Mouse (Mus musculus) hindbrain, embryonic 12.5 days (tissue): ENCODE data around the gene Thy1. TPM values are rescaled to one million over a fixed set of nuclear protein-coding genes. Genes with fewer than 3 reads are reported as not detected.

Experiments used
- ATAC-seq: fragments of 200-750 bp; cut with Nextera tagmentation; 2 replicates; pipeline ENCODE4 v1.8.0; 2017; ENCODE audit warnings: moderate TSS enrichment; ENCODE audit not compliant: low FRiP score
- H3K27ac ChIP-seq: fragments of 300-500 bp; sonication (generic); 2 replicates; pipeline ENCODE4 v1.5.1; 2016; ENCODE audit warnings: mild to moderate bottlenecking
- H3K27me3 ChIP-seq: fragments of 300-500 bp; sonication (generic); 2 replicates; pipeline ENCODE4 v1.6.1; 2016; ENCODE audit warnings: mild to moderate bottlenecking
- H3K36me3 ChIP-seq: fragments of 300-500 bp; sonication (generic); 2 replicates; pipeline ENCODE4 v1.6.1; 2016; ENCODE audit warnings: mild to moderate bottlenecking
- H3K4me1 ChIP-seq: fragments of 300-500 bp; sonication (generic); 2 replicates; pipeline ENCODE4 v1.6.1; 2016
- H3K4me2 ChIP-seq: fragments of 300-500 bp; sonication (generic); replicated peaks from 2 replicates; pipeline ENCODE4 v1.6.1; 2016; ENCODE audit warnings: mild to moderate bottlenecking
- H3K4me3 ChIP-seq: fragments of 300-500 bp; sonication (generic); 2 replicates; pipeline ENCODE4 v1.5.1; 2016; ENCODE audit warnings: mild to moderate bottlenecking
- H3K9ac ChIP-seq: fragments of 300-500 bp; sonication (generic); 2 replicates; pipeline ENCODE4 v1.6.1; 2016; ENCODE audit warnings: mild to moderate bottlenecking, moderate library complexity
- H3K9me3 ChIP-seq: fragments of 300-500 bp; sonication (generic); replicated peaks from 2 replicates; pipeline ENCODE4 v1.6.1; 2016; ENCODE audit warnings: mild to moderate bottlenecking
- WGBS: fragments of 180-500 bp; shearing (Covaris S2); methylation state at CpG from one replicate; pipeline ENCODE4 v1.1.7; 2016; 5-methylcytosine and 5-hydroxymethylcytosine counted together
- polyA plus RNA-seq: library from polyadenylated mRNA; unstranded; fragments of >200 nt; fragmentation: Nextera tagmentation; extraction: Ambion mirVana; gene quantifications from 2 replicates; pipeline ENCODE4 v1.2.1, GENCODE M21; 2016

Gene Thy1
- polyA plus RNA-seq = not detected in 2 replicates

- peak within 1 kb of the TSS; percentile 47 for H3K9ac ChIP-seq
- peaks cover 15% of the 10 kb centered on the region for H3K4me1 ChIP-seq
- peaks cover 58% of the 10 kb centered on the region for H3K27me3 ChIP-seq
- H3K9me3 ChIP-seq = no peaks in the 10 kb centered on the region; the same call in 1 of the 2 replicates
- no peak within 1 kb of the TSS for H3K27ac ChIP-seq
- ATAC-seq = 0 out of 2 replicates have a peak, but pooled peaks have one; percentile 16
- peak within 1 kb of the TSS; percentile 65 for H3K4me2 ChIP-seq
- under 1% methylated on average over 30 of the region's 30 CpGs for WGBS
- H3K4me3 ChIP-seq = peak within 1 kb of the TSS; percentile 34
- no peaks in the 10 kb centered on the region for H3K36me3 ChIP-seq
Measured at GRCm38 (mm10) chr9:44042836-44043707, at the start of gene Thy1. Gene Thy1, plus strand, starts transcription at chr9:44043384.

DNA sequence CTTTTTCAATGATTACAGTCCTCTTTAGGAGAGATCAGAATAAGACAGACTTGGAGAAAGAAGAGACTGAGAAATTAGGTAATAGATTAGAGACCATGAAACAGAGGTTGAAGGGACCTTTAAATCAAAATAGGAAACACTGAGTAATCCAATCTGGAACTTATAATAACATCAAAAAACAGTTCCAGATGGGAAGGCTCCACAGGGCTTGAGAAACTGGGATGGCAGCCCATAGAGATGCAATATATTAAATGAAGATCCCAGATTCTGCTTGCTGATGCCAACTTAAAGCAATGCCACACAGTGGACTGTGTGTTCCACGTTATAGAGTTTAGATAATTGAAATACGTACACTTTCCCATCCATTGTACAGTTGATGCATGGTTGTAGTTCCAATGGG, 45.5 kb upstream of the Thy1 start:
- H3K4me3 ChIP-seq = no peak overlapping the region

GRCm38 (mm10) chr9:43998851-43999250, 44.3 kb upstream of the Thy1 start:
- ATAC-seq = no peak
- Histone ChIP-seq H3K36me3 (no peaks in the 10 kb centered on the region), H3K27me3 (no peaks in the 10 kb centered on the region), H3K4me2 (no peak overlapping the region), H3K4me1 (peaks cover 4% of the 10 kb centered on the region), H3K27ac (no peak overlapping the region), H3K9me3 (no peaks in the 10 kb centered on the region), H3K4me3 (no peak overlapping the region), H3K9ac (no peak overlapping the region)
- 78% methylated on average over 4 of the region's 4 CpGs for WGBS

More for the DNA sequence above, 45.5 kb upstream of the Thy1 start:
- Histone ChIP-seq H3K36me3 (no peaks in the 10 kb centered on the region), H3K4me2 (no peak overlapping the region), H3K27me3 (no peaks in the 10 kb centered on the region), H3K27ac (no peak overlapping the region), H3K9me3 (no peaks in the 10 kb centered on the region), H3K4me1 (peaks cover 13% of the 10 kb centered on the region), H3K9ac (no peak overlapping the region)
- ATAC-seq = no peak
- 81% methylated on average over 2 of the region's 2 CpGs for whole genome bisulfite sequencing

GRCm38 (mm10) chr9:44004362-44004761, 38.8 kb upstream of the Thy1 start:
- ATAC-seq = no peak
- Histone ChIP-seq H3K4me2 (no peak overlapping the region), H3K4me1 (no peaks in the 10 kb centered on the region), H3K4me3 (no peak overlapping the region), H3K9me3 (no peaks in the 10 kb centered on the region), H3K27me3 (no peaks in the 10 kb centered on the region), H3K27ac (no peak overlapping the region), H3K9ac (no peak overlapping the region), H3K36me3 (no peaks in the 10 kb centered on the region)
- WGBS = 63% methylated on average over 3 of the region's 3 CpGs

DNA sequence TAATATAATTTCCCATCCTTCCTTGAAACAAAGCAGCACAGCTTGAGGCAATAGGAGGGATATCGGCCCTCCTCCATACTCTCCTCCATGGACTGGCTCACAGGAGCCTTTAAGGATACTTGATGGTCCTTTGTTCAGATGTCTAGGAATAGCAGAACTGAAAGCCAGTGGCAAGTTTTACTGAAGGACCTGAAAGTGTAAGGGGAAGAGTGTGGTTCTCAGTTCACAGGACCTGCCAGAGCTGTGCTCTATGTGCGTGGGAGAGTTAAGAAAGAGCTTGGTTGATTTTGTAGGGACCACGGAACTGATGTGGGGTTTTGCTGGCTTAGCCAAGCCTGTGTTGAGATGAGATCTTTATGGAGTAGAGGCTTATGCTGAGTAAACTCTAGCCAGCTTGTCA, 37.9 kb upstream of the Thy1 start:
- no peak overlapping the region for H3K4me3 ChIP-seq
- H3K9me3 ChIP-seq = no peaks in the 10 kb centered on the region
- no peak for ATAC-seq
- no peak overlapping the region for H3K27ac ChIP-seq
- H3K36me3 ChIP-seq = no peaks in the 10 kb centered on the region
- H3K4me1 ChIP-seq = no peaks in the 10 kb centered on the region
- 88% methylated on average over 3 of the region's 3 CpGs for WGBS
- H3K9ac ChIP-seq = no peak overlapping the region
- H3K27me3 ChIP-seq = no peaks in the 10 kb centered on the region
- H3K4me2 ChIP-seq = no peak overlapping the region

- no peak overlapping the region for H3K4me2 ChIP-seq
- no peak overlapping the region for H3K27ac ChIP-seq
- 63% methylated on average over 2 of the region's 2 CpGs for WGBS
- H3K9ac ChIP-seq = no peak overlapping the region
- H3K9me3 ChIP-seq = no peaks in the 10 kb centered on the region
- H3K4me3 ChIP-seq = no peak overlapping the region
- H3K27me3 ChIP-seq = no peaks in the 10 kb centered on the region
- no peaks in the 10 kb centered on the region for H3K4me1 ChIP-seq
- no peaks in the 10 kb centered on the region for H3K36me3 ChIP-seq
- ATAC-seq = no peak
Measured at GRCm38 (mm10) chr9:44007323-44007722, 35.9 kb upstream of the Thy1 start.

- Histone ChIP-seq H3K9me3 (no peaks in the 10 kb centered on the region), H3K27me3 (no peaks in the 10 kb centered on the region), H3K9ac (no peak overlapping the region), H3K36me3 (no peaks in the 10 kb centered on the region), H3K4me1 (no peaks in the 10 kb centered on the region), H3K4me2 (no peak overlapping the region), H3K4me3 (no peak overlapping the region), H3K27ac (no peak overlapping the region)
- WGBS = 75% methylated on average over 3 of the region's 3 CpGs
- no peak for ATAC-seq
Measured at GRCm38 (mm10) chr9:44007991-44008390, 35.2 kb upstream of the Thy1 start.

- no peaks in the 10 kb centered on the region for H3K9me3 ChIP-seq
- H3K4me3 ChIP-seq = no peak overlapping the region
- WGBS = 78% methylated on average over 3 of the region's 3 CpGs
- H3K9ac ChIP-seq = no peak overlapping the region
- no peak overlapping the region for H3K27ac ChIP-seq
- no peaks in the 10 kb centered on the region for H3K4me1 ChIP-seq
- H3K27me3 ChIP-seq = no peaks in the 10 kb centered on the region
- H3K4me2 ChIP-seq = no peak overlapping the region
- ATAC-seq = no peak
- H3K36me3 ChIP-seq = no peaks in the 10 kb centered on the region
Measured at GRCm38 (mm10) chr9:44010900-44011299, 32.3 kb upstream of the Thy1 start.

GRCm38 (mm10) chr9:44011668-44012067, 31.5 kb upstream of the Thy1 start:
- no peak overlapping the region for H3K27ac ChIP-seq
- WGBS = 82% methylated on average over 5 of the region's 5 CpGs
- no peak overlapping the region for H3K4me3 ChIP-seq
- H3K9ac ChIP-seq = no peak overlapping the region
- no peaks in the 10 kb centered on the region for H3K9me3 ChIP-seq
- no peak for ATAC-seq
- H3K4me1 ChIP-seq = no peaks in the 10 kb centered on the region
- no peaks in the 10 kb centered on the region for H3K27me3 ChIP-seq
- H3K4me2 ChIP-seq = no peak overlapping the region
- H3K36me3 ChIP-seq = no peaks in the 10 kb centered on the region

DNA sequence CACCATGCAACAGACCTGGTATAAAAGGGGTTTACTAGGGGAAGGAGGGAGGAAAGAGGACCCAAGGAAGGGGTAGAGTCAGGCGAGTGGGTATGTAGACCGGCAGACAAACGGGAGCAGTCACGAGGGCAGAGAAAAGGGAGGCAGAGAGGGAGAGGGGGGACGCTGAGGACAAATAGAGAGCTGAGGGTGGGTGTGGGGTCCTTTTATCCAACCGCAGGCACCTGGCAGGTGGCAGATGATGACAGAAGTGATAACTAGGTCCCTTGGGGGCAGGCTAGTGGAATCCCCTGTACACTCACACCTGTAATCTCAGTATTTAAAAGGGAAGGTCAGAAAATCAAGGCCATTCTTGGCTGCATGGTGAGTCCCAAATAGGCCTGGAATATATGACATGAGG, 31.0 kb upstream of the Thy1 start:
- Histone ChIP-seq H3K9me3 (no peaks in the 10 kb centered on the region), H3K4me3 (no peak overlapping the region), H3K27ac (no peak overlapping the region), H3K4me2 (no peak overlapping the region), H3K36me3 (no peaks in the 10 kb centered on the region), H3K4me1 (no peaks in the 10 kb centered on the region), H3K9ac (no peak overlapping the region), H3K27me3 (no peaks in the 10 kb centered on the region)
- 75% methylated on average over 6 of the region's 6 CpGs for WGBS
- no peak for ATAC-seq

GRCm38 (mm10) chr9:44012761-44013301, 30.4 kb upstream of the Thy1 start:
- WGBS = 53% methylated on average over 8 of the region's 8 CpGs
- no peaks in the 10 kb centered on the region for H3K36me3 ChIP-seq
- no peak overlapping the region for H3K27ac ChIP-seq
- H3K4me1 ChIP-seq = no peaks in the 10 kb centered on the region
- no peak overlapping the region for H3K4me2 ChIP-seq
- no peaks in the 10 kb centered on the region for H3K9me3 ChIP-seq
- no peak overlapping the region for H3K9ac ChIP-seq
- H3K4me3 ChIP-seq = no peak overlapping the region
- H3K27me3 ChIP-seq = no peaks in the 10 kb centered on the region
- ATAC-seq = no peak

DNA sequence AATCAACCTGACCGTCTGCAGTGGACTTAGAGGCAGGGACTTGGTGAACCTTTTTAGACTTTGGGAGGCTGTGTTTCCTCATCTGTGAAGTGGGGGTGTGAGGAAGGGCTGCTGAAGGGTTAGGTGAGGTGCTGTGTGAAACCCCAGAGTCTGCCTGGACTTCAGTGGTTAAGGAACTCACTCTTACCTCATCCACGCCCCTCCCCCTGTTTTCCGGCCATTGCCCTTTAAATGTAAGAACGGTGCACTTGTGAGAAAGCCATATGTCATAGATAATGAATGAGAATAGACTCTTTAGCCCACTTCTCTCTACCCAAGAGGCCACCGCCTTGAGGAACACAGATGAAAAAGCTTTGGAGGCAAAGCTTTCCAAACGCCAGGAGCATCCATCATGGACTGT, 29.4 kb upstream of the Thy1 start:
- no peaks in the 10 kb centered on the region for H3K9me3 ChIP-seq

DNA sequence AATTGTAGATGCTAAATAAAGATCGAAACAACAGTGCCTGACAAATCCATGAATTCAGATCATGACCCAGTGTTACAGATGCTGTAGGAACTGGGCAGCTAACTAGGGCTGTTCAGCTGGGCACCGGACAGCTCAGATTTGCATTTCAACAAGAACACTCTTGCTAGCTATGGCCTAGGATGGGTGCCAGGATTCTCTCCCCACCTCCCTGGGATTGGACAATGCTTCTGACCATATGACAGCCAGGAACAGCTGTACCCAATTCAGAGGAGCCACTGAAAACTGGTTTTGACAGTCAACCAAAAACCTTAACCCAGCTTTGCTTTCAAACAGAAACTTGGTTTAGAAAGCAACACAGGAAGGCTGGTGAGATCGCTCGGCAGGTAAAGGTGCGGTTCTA, 26.9 kb upstream of the Thy1 start:
- ATAC-seq = no peak
- Histone ChIP-seq H3K27ac (no peak overlapping the region), H3K4me2 (no peak overlapping the region), H3K4me3 (no peak overlapping the region), H3K9me3 (no peaks in the 10 kb centered on the region), H3K4me1 (no peaks in the 10 kb centered on the region), H3K9ac (no peak overlapping the region), H3K27me3 (no peaks in the 10 kb centered on the region), H3K36me3 (no peaks in the 10 kb centered on the region)
- WGBS = 84% methylated on average over 5 of the region's 5 CpGs

More for the DNA sequence above, 29.4 kb upstream of the Thy1 start:
- Histone ChIP-seq H3K4me1 (no peaks in the 10 kb centered on the region), H3K9ac (no peak overlapping the region), H3K27me3 (no peaks in the 10 kb centered on the region), H3K4me2 (no peak overlapping the region), H3K27ac (no peak overlapping the region), H3K4me3 (no peak overlapping the region), H3K36me3 (no peaks in the 10 kb centered on the region)
- ATAC-seq = no peak
- 71% methylated on average over 6 of the region's 6 CpGs for WGBS
